Mouse (Mus musculus) thymus, postnatal 4 days (tissue): ENCODE results near the gene Cnnm2.

Experiments used
- DNase-seq: peaks from one replicate; pipeline ENCODE4 v3.0.0; 2021

The Cnnm2 gene

GRCm38 (mm10) chr19:46848381-46849268, 87.2 kb downstream of the Cnnm2 start:
- DNase-seq = no peak

- no peak for DNase-seq
These were observed 88.1 kb downstream of the Cnnm2 start for GRCm38 (mm10) chr19:46849443-46849997.

- no peak for DNase-seq
These were observed 94.8 kb downstream of the Cnnm2 start for GRCm38 (mm10) chr19:46856232-46856631.

GRCm38 (mm10) chr19:46856780-46857179, 95.4 kb downstream of the Cnnm2 start:
- no peak for DNase-seq

GRCm38 (mm10) chr19:46857277-46857989, 96.0 kb downstream of the Cnnm2 start:
- DNase-seq = no peak

- no peak for DNase-seq
These were observed 96.8 kb downstream of the Cnnm2 start for GRCm38 (mm10) chr19:46858200-46858599.

- DNase-seq = no peak
These were observed 101.2 kb downstream of the Cnnm2 start for GRCm38 (mm10) chr19:46862556-46862955.

- no peak for DNase-seq
These were observed 102.0 kb downstream of the Cnnm2 start for GRCm38 (mm10) chr19:46863236-46863927.

- DNase-seq = no peak
These were observed 102.7 kb downstream of the Cnnm2 start for GRCm38 (mm10) chr19:46864079-46864478.

GRCm38 (mm10) chr19:46864731-46865331, 103.4 kb downstream of the Cnnm2 start:
- no peak for DNase-seq

GRCm38 (mm10) chr19:46865381-46865780, 104.0 kb downstream of the Cnnm2 start:
- DNase-seq = no peak

- DNase-seq = peak; percentile 55
These were observed 107.7 kb downstream of the Cnnm2 start for GRCm38 (mm10) chr19:46869049-46869448.

- DNase-seq = peak; percentile 85
These were observed 108.1 kb downstream of the Cnnm2 start for GRCm38 (mm10) chr19:46869526-46869925.

GRCm38 (mm10) chr19:46871096-46871495, 109.7 kb downstream of the Cnnm2 start:
- no peak for DNase-seq

GRCm38 (mm10) chr19:46871651-46872050, 110.3 kb downstream of the Cnnm2 start:
- no peak for DNase-seq

GRCm38 (mm10) chr19:46873924-46874323, 112.5 kb downstream of the Cnnm2 start:
- DNase-seq = no peak

- DNase-seq = peak; percentile 97
These were observed 114.4 kb downstream of the Cnnm2 start for GRCm38 (mm10) chr19:46875790-46876189.

- DNase-seq = no peak
These were observed 116.5 kb downstream of the Cnnm2 start for GRCm38 (mm10) chr19:46877886-46878285.

GRCm38 (mm10) chr19:46878346-46878745, 117.0 kb downstream of the Cnnm2 start:
- DNase-seq = peak; percentile 83

GRCm38 (mm10) chr19:46879876-46880275, 118.5 kb downstream of the Cnnm2 start:
- no peak for DNase-seq

- DNase-seq = no peak
These were observed 124.0 kb downstream of the Cnnm2 start for GRCm38 (mm10) chr19:46885365-46885764.

GRCm38 (mm10) chr19:46886826-46887225, 125.4 kb downstream of the Cnnm2 start:
- no peak for DNase-seq
